Mouse (Mus musculus) cerebellum, postnatal 25 days (tissue): ENCODE data around the gene Olfr115.

Experiments used
- DNase-seq, 2 experiments: peaks; one replicate each; pipeline ENCODE4 v3.0.0; 2021; ENCODE audit warnings: mixed read lengths in 2 of 2

The Olfr115 gene

GRCm38 (mm10) chr17:37627009-37627408 lies at the start of gene Olfr115, which contains the start of gene Olfr116:
TSS of gene Olfr115 (minus strand) at chr17:37627109.
TSS of gene Olfr116 (minus strand) at chr17:37627199.
- no peak for DNase-seq

DNA sequence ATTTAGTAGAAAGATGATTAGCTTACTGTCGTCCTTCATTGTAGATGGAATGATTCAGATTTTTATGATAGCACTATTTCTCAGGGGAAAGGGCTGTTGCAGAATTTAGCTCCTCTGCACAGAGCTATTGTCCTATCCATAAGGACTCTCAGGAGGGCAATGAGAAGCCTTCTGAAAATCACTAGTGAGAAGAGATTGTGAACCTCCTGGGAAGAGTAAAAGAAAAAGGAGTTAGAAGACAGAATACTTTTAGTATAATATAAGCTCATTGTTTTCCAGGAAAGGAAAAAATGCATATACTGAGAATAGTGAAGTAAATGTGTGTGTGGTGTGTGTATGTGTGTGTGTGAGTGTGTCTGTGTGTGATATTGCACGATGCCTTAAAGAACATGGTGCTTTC lies 39.8 kb upstream of the Olfr115 start, which contains the start of gene Olfr118:
Gene Olfr118 (plus strand): TSS at position 301 of the 400 bp plus-strand sequence.
- DNase-seq, result no peak

DNA sequence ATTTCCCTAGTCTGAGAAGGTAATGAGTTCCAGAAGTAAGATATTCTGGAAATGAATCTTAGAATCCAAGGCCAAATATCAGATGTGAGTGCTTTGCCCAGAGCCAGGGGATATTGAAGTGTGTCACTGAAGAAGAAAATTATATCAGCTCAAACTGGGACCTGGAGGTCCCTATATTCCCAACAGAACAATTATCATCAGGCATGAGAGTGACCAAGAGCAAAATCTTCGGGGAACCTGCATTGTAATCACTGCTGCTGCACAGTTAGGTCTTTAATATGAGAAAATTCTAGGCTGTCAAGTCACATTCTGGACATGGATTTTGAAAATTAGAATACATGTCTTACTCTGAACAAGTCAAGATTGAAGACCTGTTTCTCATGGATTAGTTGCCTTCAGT lies 36.8 kb upstream of the Olfr115 start, which contains the start of gene Olfr117:
Gene Olfr117 (minus strand): TSS at position 101 of the 400 bp plus-strand sequence.
- DNase-seq, result no peak

- DNase-seq, result no peak
Observed at GRCm38 (mm10) chr17:37592643-37593042, 34.3 kb downstream of the Olfr115 start, which contains the start of gene Olfr114. TSS of gene Olfr114 (minus strand) at chr17:37592743.

- DNase-seq, result no peak
Observed at GRCm38 (mm10) chr17:37577563-37577962, 49.3 kb downstream of the Olfr115 start, which contains the start of gene Olfr113. TSS of gene Olfr113 (minus strand) at chr17:37577663.

DNA sequence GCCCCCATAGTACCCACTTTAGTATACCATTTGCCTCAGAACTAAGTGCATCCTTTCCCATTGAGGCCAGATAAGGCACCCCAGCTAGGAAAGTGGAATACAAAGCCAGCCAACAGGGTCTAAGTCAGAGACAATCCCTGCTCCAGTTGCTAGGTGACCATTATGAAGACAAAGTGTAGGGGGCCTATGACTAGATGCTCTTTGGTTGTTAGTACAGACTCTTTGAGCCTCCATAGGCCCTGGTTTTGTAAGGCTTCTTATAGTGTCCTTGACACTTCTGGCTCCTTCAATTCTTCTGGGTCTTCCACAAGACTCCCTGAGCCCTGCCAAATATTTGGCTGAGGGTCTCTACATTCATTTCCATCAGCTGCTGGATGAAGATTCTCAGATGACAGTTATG lies 57.6 kb downstream of the Olfr115 start, which contains the start of gene Olfr112:
Gene Olfr112 (minus strand): TSS at position 101 of the 400 bp plus-strand sequence.
- DNase-seq, result no peak
